8 mouse cellular contexts compared by ENCODE assay signal in the genomic region with DNA sequence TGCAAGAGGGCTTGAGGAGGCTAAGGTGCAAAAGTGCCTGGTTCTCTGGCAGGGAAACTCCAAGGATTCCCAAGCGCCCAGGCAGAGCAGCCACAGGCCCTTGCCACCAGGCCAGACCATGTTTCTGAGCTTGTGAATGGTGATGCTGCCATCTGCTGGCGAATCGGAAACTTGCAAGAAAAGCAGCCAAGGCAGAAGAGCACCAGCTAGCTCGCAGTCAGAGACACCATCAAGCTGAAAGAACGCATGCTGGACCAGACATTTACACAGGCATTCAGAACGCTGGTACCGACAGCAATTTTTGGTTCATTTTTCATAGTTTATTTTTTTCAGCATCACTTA. TPM values are rescaled to one million over a fixed set of nuclear protein-coding genes. Genes with fewer than 3 reads are reported as not detected.
A peak's percentile ranks its signal among the peaks of the same experiment; 100 is the strongest.
DNase-seq lines count a peak whose midpoint lies in the region; ATAC-seq and TF ChIP-seq lines count a peak whose summit lies in the region.

No protein-coding gene starts in this region.

- H3K27ac ChIP-seq in embryonic facial prominence, embryonic 14.5 days (replicated peaks; ENCODE audit: low read depth, low read length), result no peak overlapping the region
- no peak overlapping the region for H3K27ac ChIP-seq in liver, embryonic 13.5 days
- H3K27ac ChIP-seq in neural tube, embryonic 15.5 days (replicated peaks), result no peak overlapping the region

- peak; percentile 71 to 75 for DNase-seq in adrenal gland, postnatal 4 days (ENCODE audit: low spot score in 2 of 2)
- peak; percentile 87 for DNase-seq in embryonic facial prominence, embryonic 14.5 days (ENCODE audit: low spot score)
- peak; percentile 47 to 69 for DNase-seq in heart, adult 9 months (ENCODE audit: low spot score in 2 of 2)
- DNase-seq in kidney, postnatal 10 days, result peak; percentile 89
- peak; percentile 38 for DNase-seq in liver, embryonic 13.5 days
- DNase-seq in testis, postnatal 10 days (ENCODE audit: low spot score), result peak; percentile 89

- no peak overlapping the region for H3ac ChIP-seq in C2C12 (ENCODE audit: control insufficient read depth, insufficient read length, low read depth)

- H3K4me2 ChIP-seq in embryonic facial prominence, embryonic 14.5 days (ENCODE audit: low read depth, low read length), result no peak overlapping the region
- no peak overlapping the region for H3K4me2 ChIP-seq in liver, embryonic 13.5 days
- H3K4me2 ChIP-seq in neural tube, embryonic 15.5 days, result no peak overlapping the region

- no peaks in the 10 kb centered on the region for H3K79me3 ChIP-seq in C2C12 (ENCODE audit: low read depth)

- H3K4me3 ChIP-seq in C2C12 (ENCODE audit: insufficient read depth, poor library complexity, severe bottlenecking), result no peak overlapping the region
- no peak overlapping the region for H3K4me3 ChIP-seq in embryonic facial prominence, embryonic 14.5 days (ENCODE audit: low read depth, low read length)
- H3K4me3 ChIP-seq in liver, embryonic 13.5 days (replicated peaks), result no peak overlapping the region
- H3K4me3 ChIP-seq in neural tube, embryonic 15.5 days (replicated peaks), result no peak overlapping the region

- WGBS in embryonic facial prominence, embryonic 14.5 days, result 15% methylated on average over 7 of the region's 7 CpGs
- 22% methylated on average over 7 of the region's 7 CpGs for WGBS in liver, embryonic 13.5 days (ENCODE audit: insufficient replicate concordance)
- 17% methylated on average over 7 of the region's 7 CpGs for WGBS in neural tube, embryonic 15.5 days

- H3K9ac ChIP-seq in embryonic facial prominence, embryonic 14.5 days (ENCODE audit: low read depth, low read length), result no peak overlapping the region
- H3K9ac ChIP-seq in liver, embryonic 13.5 days, result no peak overlapping the region
- no peak overlapping the region for H3K9ac ChIP-seq in neural tube, embryonic 15.5 days (replicated peaks)

- H3K79me2 ChIP-seq in C2C12 (ENCODE audit: control insufficient read depth, insufficient read depth), result no peaks in the 10 kb centered on the region

- no peaks in the 10 kb centered on the region for H3K9me3 ChIP-seq in embryonic facial prominence, embryonic 14.5 days (ENCODE audit: control insufficient read depth, low read length)
- H3K9me3 ChIP-seq in liver, embryonic 13.5 days (replicated peaks), result no peaks in the 10 kb centered on the region
- no peaks in the 10 kb centered on the region for H3K9me3 ChIP-seq in neural tube, embryonic 15.5 days (replicated peaks)

- ATAC-seq in embryonic facial prominence, embryonic 14.5 days (ENCODE audit: low read depth), result peak; percentile 77
- no peak for ATAC-seq in liver, embryonic 13.5 days (ENCODE audit: low read depth)
- peak; percentile 73 for ATAC-seq in neural tube, embryonic 15.5 days (ENCODE audit: low FRiP score)

- peaks cover 2% of the 10 kb centered on the region for H3K36me3 ChIP-seq in C2C12 (ENCODE audit: control insufficient read depth, insufficient read depth)
- peaks cover 30% of the 10 kb centered on the region for H3K36me3 ChIP-seq in embryonic facial prominence, embryonic 14.5 days (ENCODE audit: control insufficient read depth, insufficient read depth, low read length)
- peaks cover 25% of the 10 kb centered on the region for H3K36me3 ChIP-seq in liver, embryonic 13.5 days
- H3K36me3 ChIP-seq in neural tube, embryonic 15.5 days, result peaks cover 33% of the 10 kb centered on the region

- no peaks in the 10 kb centered on the region for H3K4me1 ChIP-seq in embryonic facial prominence, embryonic 14.5 days (ENCODE audit: control insufficient read depth, insufficient read depth, low read length)
- H3K4me1 ChIP-seq in liver, embryonic 13.5 days (replicated peaks), result no peaks in the 10 kb centered on the region
- H3K4me1 ChIP-seq in neural tube, embryonic 15.5 days, result no peaks in the 10 kb centered on the region

- peak; percentile 90 for TF ChIP-seq CTCF in C2C12 (IDR thresholded peaks at IDR 0.05; ENCODE audit: control insufficient read depth, insufficient read depth, insufficient read length)

- no peaks in the 10 kb centered on the region for H3K27me3 ChIP-seq in C2C12 (ENCODE audit: control insufficient read depth, insufficient read depth, insufficient read length)
- no peaks in the 10 kb centered on the region for H3K27me3 ChIP-seq in embryonic facial prominence, embryonic 14.5 days (replicated peaks; ENCODE audit: control insufficient read depth, insufficient read depth, low read length)
- no peaks in the 10 kb centered on the region for H3K27me3 ChIP-seq in liver, embryonic 13.5 days
- H3K27me3 ChIP-seq in neural tube, embryonic 15.5 days (replicated peaks), result no peaks in the 10 kb centered on the region

TF ChIP-seq in C2C12, 6 proteins besides CTCF, POLR2A, EP300 and RAD21:
- TF ChIP-seq FOSL1 (IDR thresholded peaks at IDR 0.05; ENCODE audit: insufficient read depth, low read length, poor library complexity, severe bottlenecking), result no peak

RNA-seq across cellular contexts. Expression of gene Zbtb49, which starts 22.8 kb away (rescaled TPM):
- polyA plus RNA-seq in C2C12 (2012; fragmentation: generic; extraction: Trizol), result 4.7 TPM
- 10 to 100 TPM; 15.3 to 18.5 TPM for total RNA-seq in adrenal gland, postnatal 4 days (2021)
- 10.3 and 11.9 TPM in 2 replicates for polyA plus RNA-seq in embryonic facial prominence, embryonic 14.5 days (2014; fragmentation: Nextera tagmentation; extraction: Ambion mirVana)
- polyA plus RNA-seq in liver, embryonic 13.5 days (2015; fragmentation: Nextera tagmentation; extraction: Ambion mirVana), result 3.3 and 3.8 TPM in 2 replicates
- 15.0 and 16.2 TPM in 2 replicates for polyA plus RNA-seq in neural tube, embryonic 15.5 days (2015; fragmentation: Nextera tagmentation; extraction: Ambion mirVana)

RNA-seq across cellular contexts. Expression of gene Lyar, which starts 22.8 kb away (rescaled TPM):
- polyA plus RNA-seq in C2C12 (2012; fragmentation: generic; extraction: Trizol), result 57.3 TPM
- 10 to 100 TPM; 27.2 to 29.4 TPM for total RNA-seq in adrenal gland, postnatal 4 days (2021)
- 77.7 and 81.6 TPM in 2 replicates for polyA plus RNA-seq in embryonic facial prominence, embryonic 14.5 days (2014; fragmentation: Nextera tagmentation; extraction: Ambion mirVana)
- polyA plus RNA-seq in liver, embryonic 13.5 days (2015; fragmentation: Nextera tagmentation; extraction: Ambion mirVana), result 126 and 153 TPM in 2 replicates
- 38.7 and 54.4 TPM in 2 replicates for polyA plus RNA-seq in neural tube, embryonic 15.5 days (2015; fragmentation: Nextera tagmentation; extraction: Ambion mirVana)

RNA-seq across cellular contexts. Expression of gene Nsg1, which starts 37.7 kb away (rescaled TPM):
- 39.7 TPM for polyA plus RNA-seq in C2C12 (2012; fragmentation: generic; extraction: Trizol)
- 100 to 1,000 TPM; 120 to 121 TPM for total RNA-seq in adrenal gland, postnatal 4 days (2021)
- 32.5 and 35.0 TPM in 2 replicates for polyA plus RNA-seq in embryonic facial prominence, embryonic 14.5 days (2014; fragmentation: Nextera tagmentation; extraction: Ambion mirVana)
- polyA plus RNA-seq in liver, embryonic 13.5 days (2015; fragmentation: Nextera tagmentation; extraction: Ambion mirVana), result 3.7 and 4.6 TPM in 2 replicates
- polyA plus RNA-seq in neural tube, embryonic 15.5 days (2015; fragmentation: Nextera tagmentation; extraction: Ambion mirVana), result 1,201 and 1,460 TPM in 2 replicates

Comparison
In these comparisons a context has a peak if more than half of its experiments do, and no peak if none do; other contexts are left out.
1. DNase-seq: peak in every context shown above with its lines; median percentile 89 in kidney, postnatal 10 days; 89 in testis, postnatal 10 days; 87 in embryonic facial prominence, embryonic 14.5 days; 73 in adrenal gland, postnatal 4 days; 58 in heart, adult 9 months; 38 in liver, embryonic 13.5 days.
2. RNA of gene Nsg1, which starts 37.7 kb away (polyA plus RNA-seq): 1,201 to 1,460 TPM in neural tube, embryonic 15.5 days; 39.7 TPM in C2C12 (single experiment), 32.5 to 35.0 TPM in embryonic facial prominence, embryonic 14.5 days and 3.7 to 4.6 TPM in liver, embryonic 13.5 days; every median in the first group is over 10 times any median in the second.